Mouse (Mus musculus) forebrain, embryonic 11.5 days (tissue): Measurements from ENCODE around the gene Olfr1385. TPM values are rescaled to one million over a fixed set of nuclear protein-coding genes. Genes with fewer than 3 reads are reported as not detected.
"Not testable (repeated sequence)": the region's sequence is repeated elsewhere in the genome, so short reads cannot be mapped to it uniquely, and the experiment has no call there.

Source experiments
- ATAC-seq: fragments of 200-750 bp; cut with Nextera tagmentation; replicated peaks from 2 replicates; pipeline ENCODE4 v1.8.0; 2017; ENCODE audit warnings: moderate TSS enrichment; ENCODE audit not compliant: low FRiP score
- DNase-seq: peaks from one replicate; pipeline ENCODE4 v3.0.0-alpha.2; 2017; ENCODE audit warnings: low spot score
- H3K27ac ChIP-seq: fragments of 300-500 bp; sonication (generic); 2 replicates; pipeline ENCODE4 v1.5.1; 2014; ENCODE audit warnings: low read depth, low read length
- H3K27me3 ChIP-seq: fragments of 300-500 bp; sonication (generic); 2 replicates; pipeline ENCODE4 v1.6.1; 2014; ENCODE audit warnings: mild to moderate bottlenecking, low read length, mixed read lengths; ENCODE audit not compliant: control insufficient read depth, insufficient read depth
- H3K36me3 ChIP-seq: fragments of 300-500 bp; sonication (generic); 2 replicates; pipeline ENCODE4 v1.6.1; 2014; ENCODE audit warnings: mild to moderate bottlenecking, low read length, moderate library complexity, mixed read lengths; ENCODE audit not compliant: control insufficient read depth, insufficient read depth
- H3K4me1 ChIP-seq: fragments of 300-500 bp; sonication (generic); replicated peaks from 2 replicates; pipeline ENCODE4 v1.6.1; 2014; ENCODE audit warnings: low read length, mixed read lengths; ENCODE audit not compliant: control insufficient read depth, insufficient read depth
- H3K4me2 ChIP-seq: fragments of 300-500 bp; sonication (generic); 2 replicates; pipeline ENCODE4 v1.6.1; 2014; ENCODE audit warnings: low read depth, mild to moderate bottlenecking, low read length, moderate library complexity, mixed read lengths; ENCODE audit not compliant: severe bottlenecking
- H3K4me3 ChIP-seq: fragments of 300-500 bp; sonication (generic); 2 replicates; pipeline ENCODE4 v1.5.1; 2014; ENCODE audit warnings: low read depth, low read length
- H3K9ac ChIP-seq: fragments of 300-500 bp; sonication (generic); 2 replicates; pipeline ENCODE4 v1.6.1; 2014; ENCODE audit warnings: low read length
- H3K9me3 ChIP-seq: fragments of 300-500 bp; sonication (generic); 2 replicates; pipeline ENCODE4 v1.6.1; 2016; ENCODE audit warnings: low read length, mixed read lengths; ENCODE audit not compliant: control insufficient read depth
- WGBS: fragments of 180-500 bp; shearing (Covaris S2); extraction: QIAGEN DNeasy Blood & Tissue Kit; methylation state at CpG from one replicate; pipeline ENCODE4 v1.1.7; 2014; 5-methylcytosine and 5-hydroxymethylcytosine counted together
- polyA plus RNA-seq: library from polyadenylated mRNA; unstranded; fragments of >200 nt; fragmentation: Nextera tagmentation; extraction: Ambion mirVana; gene quantifications from 2 replicates; pipeline ENCODE4 v1.2.1, GENCODE M21; 2014

Olfr1385 gene
- polyA plus RNA-seq, 1 experiment from 2014 or later = not detected

GRCm38 (mm10) chr11:49543149-49543548 is 54.3 kb downstream of the Olfr1385 start, which contains the start of gene Olfr1381:
Gene Olfr1381 (plus strand): TSS chr11:49543449.
- H3K9me3 ChIP-seq, ATAC-seq, H3K4me3 ChIP-seq, DNase-seq, H3K36me3 ChIP-seq, H3K27ac ChIP-seq, H3K9ac ChIP-seq, H3K27me3 ChIP-seq, H3K4me1 ChIP-seq, H3K4me2 ChIP-seq: not testable (repeated sequence)
- WGBS = 77% methylated on average over 3 of the region's 3 CpGs

Other genes starting within 250 kb of the Olfr1385 start
- gene Mgat1, start 244.9 kb upstream of the Olfr1385 start, polyA plus RNA-seq = 34.6 and 37.2 TPM in 2 replicates
- not detected in 2 replicates for gene Olfr1393, start 210.8 kb upstream of the Olfr1385 start, polyA plus RNA-seq
- not detected in 2 replicates for gene Olfr1392, start 203.8 kb upstream of the Olfr1385 start, polyA plus RNA-seq
- not detected in 2 replicates for gene Olfr10, start 184.3 kb upstream of the Olfr1385 start, polyA plus RNA-seq
- gene Olfr1391, start 166.3 kb upstream of the Olfr1385 start, polyA plus RNA-seq = not detected in 2 replicates
- gene Olfr1390, start 153.9 kb upstream of the Olfr1385 start, polyA plus RNA-seq = not detected in 2 replicates
- gene Olfr1389, start 66.0 kb upstream of the Olfr1385 start, polyA plus RNA-seq = not detected in 2 replicates
- gene Olfr1388, start 52.4 kb upstream of the Olfr1385 start, polyA plus RNA-seq = 0.17 and 0.20 TPM in 2 replicates
- gene Olfr1387, start 33.7 kb upstream of the Olfr1385 start, polyA plus RNA-seq = not detected in 2 replicates
- gene Olfr1386, start 24.0 kb upstream of the Olfr1385 start, polyA plus RNA-seq = not detected in 2 replicates
- gene Olfr1384, start 17.7 kb downstream of the Olfr1385 start, polyA plus RNA-seq = not detected in 2 replicates
- gene Olfr1383, start 30.6 kb downstream of the Olfr1385 start, polyA plus RNA-seq = not detected in 2 replicates
- gene Olfr1382, start 39.2 kb downstream of the Olfr1385 start, polyA plus RNA-seq = not detected in 2 replicates
- not detected in 2 replicates for gene Olfr1381, start 54.4 kb downstream of the Olfr1385 start, polyA plus RNA-seq
- gene Olfr1380, start 67.8 kb downstream of the Olfr1385 start, polyA plus RNA-seq = not detected in 2 replicates
- 4.1 and 4.2 TPM in 2 replicates for gene Flt4, start 120.2 kb downstream of the Olfr1385 start, polyA plus RNA-seq
- gene Scgb3a1, start 174.5 kb downstream of the Olfr1385 start, polyA plus RNA-seq = not detected in 2 replicates
- gene Cnot6, start 223.7 kb downstream of the Olfr1385 start, polyA plus RNA-seq = 55.3 and 60.2 TPM in 2 replicates